Mouse (Mus musculus) cortical plate, adult 2 months (tissue): ENCODE results near the gene Sh3glb1.

Experiments used
- CTCF ChIP-seq: fragments of 200-500 bp; IDR thresholded peaks from 2 replicates; pipeline ENCODE4 v1.5.1; 2011; ENCODE audit warnings: mild to moderate bottlenecking, control low read depth, low read length; ENCODE audit not compliant: insufficient read depth; ENCODE audit errors: extremely low read depth
- POLR2A ChIP-seq: fragments of 200-500 bp; IDR thresholded peaks from 2 replicates; pipeline ENCODE4 v1.6.1; 2011; ENCODE audit warnings: mild to moderate bottlenecking, low read length, control low read depth; ENCODE audit not compliant: insufficient read depth; ENCODE audit errors: extremely low read depth

DNA sequence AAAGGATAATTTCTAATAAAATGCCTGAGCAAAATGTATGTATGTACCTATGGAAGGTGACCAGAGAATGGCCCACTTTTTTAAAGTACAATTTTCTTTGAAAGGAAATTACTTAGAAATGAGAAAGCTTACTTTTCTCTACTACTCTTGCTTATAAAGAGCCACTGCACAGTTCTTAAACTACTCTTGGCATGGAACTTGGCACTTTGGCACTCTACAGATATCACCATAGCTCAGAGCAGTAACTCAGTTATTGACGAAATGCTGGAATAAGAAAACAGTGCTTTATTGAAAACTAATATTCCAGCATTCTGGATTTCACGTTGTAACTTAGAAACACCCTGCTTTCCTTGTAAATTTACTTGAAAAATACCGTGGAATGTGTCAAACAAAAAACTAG lies 3.0 kb downstream of the Sh3glb1 start:
- TF ChIP-seq POLR2A: no peak
- TF ChIP-seq CTCF: no peak
